Comparison of ENCODE assay signal across 25 mouse cellular contexts in genomic region chr5:142555866-142556265, GRCm38 (mm10). TPM values are rescaled to one million over a fixed set of nuclear protein-coding genes. Genes with fewer than 3 reads are reported as not detected.
DNase-seq lines count a peak whose midpoint lies in the region.
"Had no signal": no experiment of that assay in that cellular context is flagged by ENCODE, and none has a peak within 500 bp of the region (broad histone marks: within the 10 kb centered on the region; RNA-seq: fewer than 3 reads in every experiment).

No protein-coding gene starts in this region.

- peak; percentile 67 for DNase-seq in adrenal gland, adult 2 months
- DNase-seq in adrenal gland, adult 18-20 months (ENCODE audit: low spot score in 2 of 2): no peak
- DNase-seq in NIH3T3 (ENCODE audit: low read depth): peak; percentile 46
- peak; percentile 66 for DNase-seq in adrenal gland, postnatal 10 days
- DNase-seq in adrenal gland, postnatal 36 days: peak; percentile 66 to 67
- DNase-seq in gastrocnemius, adult 18-20 months (ENCODE audit: low spot score): no peak
- DNase-seq in lung, postnatal 36 days: no peak
- DNase-seq in layer of hippocampus, adult 18-20 months (ENCODE audit: low spot score in 2 of 2): no peak
- DNase-seq: cerebellum, adult 11 months; cerebellum, adult 2 months; cerebellum, adult 9-11 months; cerebellum, postnatal 25 days; forebrain, postnatal 0 days; gastrocnemius, postnatal 25 days; heart, adult 18-20 months; heart, postnatal 14 days; heart, postnatal 4 days; kidney, adult 18-20 months had no signal

RNA-seq across cellular contexts. Expression of gene Radil, which starts 5.0 kb away (rescaled TPM):
- 1 to 10 TPM; 3.5 to 9.3 TPM for total RNA-seq in adrenal gland, adult 2 months (2021)
- 4.9 and 8.3 TPM in 2 replicates for polyA plus RNA-seq in adrenal gland, adult 2 months (2012; rRNA removed)
- total RNA-seq in adrenal gland, adult 18-20 months (2021): 1 to 10 TPM; 3.4 to 5.4 TPM
- 10 to 100 TPM in 1 of 2 experiments, 1 to 10 TPM in 1; 8.0 to 10.7 TPM for total RNA-seq in adrenal gland, postnatal 10 days (2021)
- 1 to 10 TPM; 3.3 to 5.5 TPM for total RNA-seq in adrenal gland, postnatal 36 days (2021)
- total RNA-seq in gastrocnemius, adult 18-20 months (2021): 1 to 10 TPM; 1.5 TPM
- 10 to 100 TPM; 12.3 to 13.3 TPM for total RNA-seq in layer of hippocampus, adult 18-20 months (2021)
- total RNA-seq: common myeloid progenitor, adult 5-6 weeks had no signal
- polyA plus RNA-seq: activated CD4-positive, CD25-positive, alpha-beta regulatory T cell, adult 4 months; CD4-positive, CD25-positive, alpha-beta regulatory T cell, adult 4 months; inflammation-experienced regulatory T-cells, adult 6 months had no signal

RNA-seq across cellular contexts. Expression of gene Papolb, which starts 26.0 kb away (rescaled TPM):
- total RNA-seq in adrenal gland, adult 2 months (2021): under 1 TPM; 0.09 to 0.21 TPM
- 0.03 TPM in 1 of 2 replicates, not detected in the other for polyA plus RNA-seq in adrenal gland, adult 2 months (2012; rRNA removed)
- total RNA-seq in adrenal gland, adult 18-20 months (2021): under 1 TPM; 0.10 TPM
- under 1 TPM; 0.21 to 0.27 TPM for total RNA-seq in adrenal gland, postnatal 10 days (2021)
- total RNA-seq in adrenal gland, postnatal 36 days (2021): under 1 TPM in 1 of 2 experiments, not detected in 1; 0.36 TPM
- total RNA-seq in gastrocnemius, adult 18-20 months (2021): under 1 TPM in 1 of 2 experiments, not detected in 1; 0.19 TPM
- total RNA-seq in layer of hippocampus, adult 18-20 months (2021): under 1 TPM; 0.54 to 0.86 TPM
- total RNA-seq: common myeloid progenitor, adult 5-6 weeks; MEL had no signal
- polyA plus RNA-seq: activated CD4-positive, CD25-positive, alpha-beta regulatory T cell, adult 4 months; CD4-positive, CD25-positive, alpha-beta regulatory T cell, adult 4 months; inflammation-experienced regulatory T-cells, adult 6 months; intestine, embryonic 16.5 days had no signal

RNA-seq across cellular contexts. Expression of gene Mmd2, which starts 52.7 kb away (rescaled TPM):
- total RNA-seq in adrenal gland, adult 2 months (2021): 10 to 100 TPM; 35.9 to 53.9 TPM
- 32.0 and 51.8 TPM in 2 replicates for polyA plus RNA-seq in adrenal gland, adult 2 months (2012; rRNA removed)
- total RNA-seq in adrenal gland, adult 18-20 months (2021): 10 to 100 TPM; 46.2 to 55.8 TPM
- total RNA-seq in adrenal gland, postnatal 10 days (2021): 10 to 100 TPM; 46.5 to 54.0 TPM
- 10 to 100 TPM; 21.6 to 35.2 TPM for total RNA-seq in adrenal gland, postnatal 36 days (2021)
- not detected for total RNA-seq in gastrocnemius, adult 18-20 months (2021)
- total RNA-seq in layer of hippocampus, adult 18-20 months (2021): 100 to 1,000 TPM; 160 to 165 TPM
- total RNA-seq: common myeloid progenitor, adult 5-6 weeks; gastrocnemius, postnatal 25 days; MEL had no signal
- polyA plus RNA-seq: activated CD4-positive, CD25-positive, alpha-beta regulatory T cell, adult 4 months; C2C12; CD4-positive, CD25-positive, alpha-beta regulatory T cell, adult 4 months; inflammation-experienced regulatory T-cells, adult 6 months had no signal

Comparison
In these comparisons a context has a peak if more than half of its experiments do, and no peak if none do; other contexts are left out.
1. DNase-seq: peak in adrenal gland, adult 2 months (single experiment), NIH3T3 (single experiment), adrenal gland, postnatal 10 days (single experiment) and adrenal gland, postnatal 36 days (2 of 2); none in adrenal gland, adult 18-20 months (0 of 2), gastrocnemius, adult 18-20 months (single experiment), lung, postnatal 36 days (single experiment) and layer of hippocampus, adult 18-20 months (0 of 2).
2. RNA of gene Mmd2, which starts 52.7 kb away (total RNA-seq): 160 to 165 TPM in layer of hippocampus, adult 18-20 months, 46.2 to 55.8 TPM in adrenal gland, adult 18-20 months, 46.5 to 54.0 TPM in adrenal gland, postnatal 10 days, 35.9 to 53.9 TPM in adrenal gland, adult 2 months and 21.6 to 35.2 TPM in adrenal gland, postnatal 36 days; not detected in gastrocnemius, adult 18-20 months; every median in the first group is over 10 times any median in the second.